Mouse (Mus musculus) liver, embryonic 14.5 days (tissue): Measurements from ENCODE around the gene Prkd3. TPM values are rescaled to one million over a fixed set of nuclear protein-coding genes. Genes with fewer than 3 reads are reported as not detected.

Experiments
- ATAC-seq: fragments of 200-750 bp; cut with Nextera tagmentation; 2 replicates; pipeline ENCODE4 v1.8.0; 2017; ENCODE audit warnings: moderate number of reproducible peaks, mild to moderate bottlenecking, moderate library complexity; ENCODE audit not compliant: insufficient read depth
- DNase-seq, 3 experiments: peaks; one replicate each; pipeline ENCODE4 v3.0.0-alpha.2; 2012 to 2013; ENCODE audit warnings: low read depth in 3 of 3, low spot score in 3 of 3
- H3K27ac ChIP-seq: fragments of 300-500 bp; sonication (generic); 2 replicates; pipeline ENCODE4 v1.5.1; 2014; ENCODE audit warnings: moderate library complexity, mild to moderate bottlenecking, control low read depth, inconsistent platforms
- H3K27me3 ChIP-seq: fragments of 300-500 bp; sonication (generic); 2 replicates; pipeline ENCODE4 v1.6.1; 2014; ENCODE audit warnings: mild to moderate bottlenecking, low read length, moderate library complexity; ENCODE audit not compliant: control insufficient read depth, insufficient read depth
- H3K36me3 ChIP-seq: fragments of 300-500 bp; sonication (generic); replicated peaks from 2 replicates; pipeline ENCODE4 v1.6.1; 2014; ENCODE audit warnings: low read depth; ENCODE audit not compliant: control insufficient read depth, insufficient read depth
- H3K4me1 ChIP-seq, 2 experiments: fragments of 200-500 bp in 1 of 2; fragments of 300-500 bp in 1 of 2; sonication (generic) in 1 of 2; replicated peaks; 2 replicates each; pipeline ENCODE4 v1.6.1; 2012 to 2014; ENCODE audit warnings: antibody characterized with exemption in 1 of 2, inconsistent platforms in 1 of 2, low read length in 1 of 2; ENCODE audit not compliant: control insufficient read depth in 2 of 2, insufficient read depth in 2 of 2
- H3K4me2 ChIP-seq: fragments of 300-500 bp; sonication (generic); 2 replicates; pipeline ENCODE4 v1.6.1; 2014; ENCODE audit warnings: low read depth, mild to moderate bottlenecking, control low read depth, moderate library complexity
- H3K4me3 ChIP-seq, 2 experiments: fragments of 200-500 bp in 1 of 2; fragments of 300-500 bp in 1 of 2; sonication (generic) in 1 of 2; 2 replicates each; pipeline ENCODE4 v1.5.1; 2012 to 2014; ENCODE audit warnings: low read depth in 2 of 2, low read length in 2 of 2, mild to moderate bottlenecking in 2 of 2, control low read depth in 1 of 2, inconsistent platforms in 1 of 2, moderate library complexity in 1 of 2; ENCODE audit not compliant: insufficient read depth in 1 of 2
- H3K9ac ChIP-seq: fragments of 300-500 bp; sonication (generic); replicated peaks from 2 replicates; pipeline ENCODE4 v1.6.1; 2014; ENCODE audit warnings: mild to moderate bottlenecking, control low read depth, moderate library complexity
- H3K9me3 ChIP-seq: fragments of 300-500 bp; sonication (generic); 2 replicates; pipeline ENCODE4 v1.6.1; 2016; ENCODE audit warnings: low read length, mixed read lengths; ENCODE audit not compliant: control insufficient read depth
- CTCF ChIP-seq: IDR thresholded peaks from 2 replicates; pipeline ENCODE4 v1.5.1; 2016; ENCODE audit warnings: antibody characterized with exemption, low read depth, control low read depth
- EP300 ChIP-seq: IDR thresholded peaks from 2 replicates; pipeline ENCODE4 v1.6.1; 2016; ENCODE audit warnings: antibody characterized with exemption, low read depth
- WGBS: fragments of 180-500 bp; shearing (Covaris S2); extraction: QIAGEN DNeasy Blood & Tissue Kit; methylation state at CpG from one replicate; pipeline ENCODE4 v1.1.7; 2014; ENCODE audit not compliant: insufficient replicate concordance; 5-methylcytosine and 5-hydroxymethylcytosine counted together
- polyA plus RNA-seq, 2 experiments: library from polyadenylated mRNA; depleted of rRNA in 1 of 2; stranded (reverse) in 1 of 2; unstranded in 1 of 2; fragments of >200 nt; fragmentation: Nextera tagmentation in 1 of 2; extraction: Ambion mirVana in 1 of 2; gene quantifications; 2 replicates each; pipeline versions ENCODE4 v1.2.1 to v1.2.3; 2012 to 2014

Gene Prkd3
- polyA plus RNA-seq, 2 experiments: 6.0 TPM

DNA sequence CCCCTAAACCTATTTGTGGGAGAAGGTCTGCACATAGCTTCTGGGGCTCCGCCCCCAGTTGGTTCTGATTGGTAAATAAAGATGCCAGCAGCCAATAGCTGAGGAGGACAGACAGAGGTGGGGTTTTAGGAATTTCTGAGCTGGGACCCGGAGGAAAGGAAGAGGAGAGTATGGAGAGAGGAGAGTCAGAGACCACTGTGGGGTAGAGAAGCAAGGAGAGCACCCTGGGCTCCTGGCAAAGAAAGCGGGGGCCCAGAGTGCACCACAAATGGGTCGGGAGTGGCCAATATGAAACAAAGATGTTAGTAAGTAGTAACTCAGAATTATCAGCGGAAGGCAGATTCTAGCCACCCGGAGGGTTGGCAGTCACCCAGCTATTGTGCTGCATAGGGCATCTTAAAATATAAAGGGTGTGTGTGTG, 107.7 kb downstream of the Prkd3 start:
- H3K27me3 ChIP-seq: no peaks in the 10 kb centered on the region
- ATAC-seq (peak; percentile 15; the same call in 1 of the 2 replicates), DNase-seq (no peak)
- peak overlapping the region; percentile 69 for H3K4me2 ChIP-seq
- H3K9ac ChIP-seq: peak overlapping the region; percentile 45
- peak overlapping the region; percentile 52 to 70 for H3K4me3 ChIP-seq
- H3K9me3 ChIP-seq: no peaks in the 10 kb centered on the region
- no peak for TF ChIP-seq CTCF
- no peak for TF ChIP-seq EP300
- no peak overlapping the region for H3K27ac ChIP-seq
- H3K4me1 ChIP-seq: peaks cover 9 to 10% of the 10 kb centered on the region in 2 experiments; a peak in 3 of 4 replicates
- WGBS: 18% methylated on average over 6 of the region's 6 CpGs
- H3K36me3 ChIP-seq: no peaks in the 10 kb centered on the region

DNA sequence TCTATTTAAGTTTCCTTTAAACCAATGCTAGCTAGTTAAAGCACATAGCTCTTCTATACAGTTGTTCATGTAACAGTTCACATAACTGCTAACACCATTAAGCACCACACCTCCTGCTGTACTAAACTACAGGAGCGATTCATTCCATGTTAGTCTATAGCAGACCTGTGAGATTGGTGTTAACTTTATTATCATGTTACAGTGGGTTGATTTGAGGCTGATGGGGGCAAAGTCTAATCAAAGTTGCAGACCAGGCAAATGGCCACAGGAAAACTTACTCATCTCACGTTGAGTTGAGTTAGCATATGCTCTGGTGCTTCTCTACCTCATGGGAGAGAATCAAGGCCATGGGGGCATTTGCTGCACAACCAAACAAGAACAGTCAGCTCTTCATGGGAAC, 111.2 kb downstream of the Prkd3 start:
- H3K27ac ChIP-seq: no peak overlapping the region
- H3K9me3 ChIP-seq: no peaks in the 10 kb centered on the region
- no peak for ATAC-seq
- no peak overlapping the region for H3K4me3 ChIP-seq
- 49% methylated on average over 2 of the region's 2 CpGs for WGBS
- DNase-seq: no peak
- no peak for TF ChIP-seq CTCF
- TF ChIP-seq EP300: no peak
- H3K4me1 ChIP-seq: peaks cover 2% of the 10 kb centered on the region in 2 experiments; a peak in 2 of 4 replicates
- H3K36me3 ChIP-seq: no peaks in the 10 kb centered on the region
- H3K9ac ChIP-seq: no peak overlapping the region
- no peaks in the 10 kb centered on the region for H3K27me3 ChIP-seq
- no peak overlapping the region for H3K4me2 ChIP-seq

DNA sequence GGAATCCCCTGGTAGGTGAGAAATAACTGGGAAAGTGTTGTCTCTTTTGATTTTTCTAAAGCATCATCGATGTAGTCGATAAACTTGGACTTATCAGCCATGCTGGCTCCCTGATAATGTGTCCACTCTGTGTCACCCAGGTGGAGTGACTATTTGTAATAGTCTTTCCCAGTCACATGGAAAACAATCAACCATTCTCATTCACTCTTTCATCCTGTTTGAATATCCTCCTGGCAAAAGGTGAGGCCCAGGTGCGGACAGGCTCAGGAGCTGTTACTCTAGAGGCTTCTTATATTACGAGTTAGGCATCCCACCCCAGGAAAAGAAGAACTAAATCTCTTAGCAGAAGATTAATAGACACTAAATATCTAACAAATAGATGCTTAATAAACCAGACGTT, 113.7 kb downstream of the Prkd3 start, which contains the start of gene Sult6b1:
Gene Sult6b1, minus strand, starts transcription at position 101 of the 400 bp plus-strand sequence.
- H3K4me2 ChIP-seq: no peak within 1 kb of the TSS
- no peak for ATAC-seq

DNA sequence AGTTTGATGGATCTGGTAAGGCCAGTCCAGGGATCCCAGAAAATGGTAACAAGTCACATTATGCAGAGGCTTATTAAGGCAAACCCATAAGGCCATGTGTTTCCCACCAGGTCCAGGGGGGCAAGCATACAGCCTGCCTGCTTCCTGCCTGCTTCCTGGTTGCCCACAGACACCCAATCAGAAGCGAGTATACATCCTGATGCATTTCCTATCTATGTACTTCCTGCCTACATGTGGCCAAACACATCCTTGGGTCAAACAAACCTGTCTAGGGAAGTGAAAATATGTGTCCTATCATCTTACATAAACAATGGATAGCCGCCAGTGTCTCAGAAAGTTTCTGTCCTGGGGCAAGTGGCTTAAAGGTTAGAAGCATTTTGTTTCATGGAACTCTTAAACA, 117.5 kb downstream of the Prkd3 start:
- WGBS: 37% methylated on average over 2 of the region's 2 CpGs
- H3K4me1 ChIP-seq: no peaks in the 10 kb centered on the region
- TF ChIP-seq CTCF (no peak), EP300 (no peak)

More for the DNA sequence above, 113.7 kb downstream of the Prkd3 start, which contains the start of gene Sult6b1:
- Histone ChIP-seq H3K9ac (no peak within 1 kb of the TSS), H3K4me1 (no peaks in the 10 kb centered on the region), H3K4me3 (no peak within 1 kb of the TSS), H3K27me3 (no peaks in the 10 kb centered on the region), H3K27ac (no peak within 1 kb of the TSS), H3K9me3 (no peaks in the 10 kb centered on the region), H3K36me3 (no peaks in the 10 kb centered on the region)
- DNase-seq: no peak
- 63% methylated on average over 5 of the region's 5 CpGs for WGBS
- TF ChIP-seq CTCF (no peak), EP300 (no peak)

More for the DNA sequence above, 117.5 kb downstream of the Prkd3 start:
- no peak overlapping the region for H3K9ac ChIP-seq
- H3K27ac ChIP-seq: no peak overlapping the region
- no peak overlapping the region for H3K4me2 ChIP-seq
- no peaks in the 10 kb centered on the region for H3K9me3 ChIP-seq
- ATAC-seq: no peak
- no peak overlapping the region for H3K4me3 ChIP-seq
- no peaks in the 10 kb centered on the region for H3K36me3 ChIP-seq
- no peak for DNase-seq
- no peaks in the 10 kb centered on the region for H3K27me3 ChIP-seq

Other genes starting within 250 kb of the Prkd3 start
- 5.3 and 5.6 TPM in 2 replicates for gene Heatr5b, start 185.5 kb downstream of the Prkd3 start, polyA plus RNA-seq (2012; rRNA removed)
- 3.5 and 3.8 TPM in 2 replicates for gene Heatr5b, start 185.5 kb downstream of the Prkd3 start, polyA plus RNA-seq (2014; fragmentation: Nextera tagmentation; extraction: Ambion mirVana)
- gene Gpatch11, start 185.2 kb downstream of the Prkd3 start, polyA plus RNA-seq (2012; rRNA removed): 5.1 and 7.1 TPM in 2 replicates
- gene Gpatch11, start 185.2 kb downstream of the Prkd3 start, polyA plus RNA-seq (2014; fragmentation: Nextera tagmentation; extraction: Ambion mirVana): 16.1 and 17.6 TPM in 2 replicates
- 1.6 and 3.4 TPM in 2 replicates for gene Eif2ak2, start 138.2 kb downstream of the Prkd3 start, polyA plus RNA-seq (2012; rRNA removed)
- 4.3 and 6.0 TPM in 2 replicates for gene Eif2ak2, start 138.2 kb downstream of the Prkd3 start, polyA plus RNA-seq (2014; fragmentation: Nextera tagmentation; extraction: Ambion mirVana)
- not detected in 2 replicates for gene Sult6b1, start 113.8 kb downstream of the Prkd3 start, polyA plus RNA-seq (2012; rRNA removed)
- gene Sult6b1, start 113.8 kb downstream of the Prkd3 start, polyA plus RNA-seq (2014; fragmentation: Nextera tagmentation; extraction: Ambion mirVana): 0.08 TPM in 1 of 2 replicates, not detected in the other
- gene Cebpzos, start 104.3 kb downstream of the Prkd3 start, polyA plus RNA-seq (2012; rRNA removed): 10.7 and 14.2 TPM in 2 replicates
- gene Cebpzos, start 104.3 kb downstream of the Prkd3 start, polyA plus RNA-seq (2014; fragmentation: Nextera tagmentation; extraction: Ambion mirVana): 54.7 and 55.2 TPM in 2 replicates
- 6.0 and 9.3 TPM in 2 replicates for gene Cebpz, start 83.8 kb downstream of the Prkd3 start, polyA plus RNA-seq (2012; rRNA removed)
- 26.5 and 27.3 TPM in 2 replicates for gene Cebpz, start 83.8 kb downstream of the Prkd3 start, polyA plus RNA-seq (2014; fragmentation: Nextera tagmentation; extraction: Ambion mirVana)
- gene Ndufaf7, start 83.7 kb downstream of the Prkd3 start, polyA plus RNA-seq (2012; rRNA removed): 7.8 and 11.0 TPM in 2 replicates
- gene Ndufaf7, start 83.7 kb downstream of the Prkd3 start, polyA plus RNA-seq (2014; fragmentation: Nextera tagmentation; extraction: Ambion mirVana): 22.5 and 26.4 TPM in 2 replicates
- 9.9 and 10.5 TPM in 2 replicates for gene Qpct, start 31.1 kb upstream of the Prkd3 start, polyA plus RNA-seq (2012; rRNA removed)
- gene Qpct, start 31.1 kb upstream of the Prkd3 start, polyA plus RNA-seq (2014; fragmentation: Nextera tagmentation; extraction: Ambion mirVana): 22.5 and 25.0 TPM in 2 replicates